Mouse (Mus musculus) cerebellum, adult 2 months (tissue): ENCODE measurements at regions not wholly inside any gene's neighbourhood (a gene's known extent, or its start where the extent isn't known, plus 50 kb on each side); places are given as distances from the start of the nearest gene placed in this dataset.

Experiments used
- DNase-seq, 2 experiments: peaks; one replicate each; pipeline ENCODE4 v3.0.0; 2021
- H3K27ac ChIP-seq: fragments of 200-500 bp; 2 replicates; pipeline ENCODE4 v1.5.1; 2012; ENCODE audit warnings: low read length, control low read depth, inconsistent platforms; ENCODE audit not compliant: insufficient read depth
- H3K27me3 ChIP-seq: fragments of 200-500 bp; 2 replicates; pipeline ENCODE4 v1.6.1; 2012; ENCODE audit warnings: inconsistent platforms, mild to moderate bottlenecking, low read length, moderate library complexity; ENCODE audit not compliant: control insufficient read depth, insufficient read depth
- H3K4me1 ChIP-seq: fragments of 200-500 bp; 2 replicates; pipeline ENCODE4 v1.6.1; 2011; ENCODE audit warnings: low read length; ENCODE audit not compliant: control insufficient read depth, insufficient read depth
- H3K4me3 ChIP-seq: fragments of 200-500 bp; replicated peaks from 2 replicates; pipeline ENCODE3; 2011; ENCODE audit warnings: mild to moderate bottlenecking, low read depth, low read length, control low read depth; ENCODE audit not compliant: insufficient read depth
- CTCF ChIP-seq: fragments of 200-500 bp; IDR thresholded peaks from 2 replicates; pipeline ENCODE4 v1.5.1; 2011; ENCODE audit warnings: low read depth, mild to moderate bottlenecking, control low read depth, low read length, moderate library complexity, borderline replicate concordance; ENCODE audit not compliant: insufficient read depth
- POLR2A ChIP-seq: fragments of 200-500 bp; IDR thresholded peaks from 2 replicates; pipeline ENCODE4 v1.6.1; 2011; ENCODE audit warnings: low read length, control low read depth, borderline replicate concordance; ENCODE audit not compliant: insufficient read depth
- WGBS: fragments of 180-500 bp; shearing (Covaris S2); methylation state at CpG from one replicate; pipeline ENCODE4 v1.1.7; 2018; 5-methylcytosine and 5-hydroxymethylcytosine counted together

DNA sequence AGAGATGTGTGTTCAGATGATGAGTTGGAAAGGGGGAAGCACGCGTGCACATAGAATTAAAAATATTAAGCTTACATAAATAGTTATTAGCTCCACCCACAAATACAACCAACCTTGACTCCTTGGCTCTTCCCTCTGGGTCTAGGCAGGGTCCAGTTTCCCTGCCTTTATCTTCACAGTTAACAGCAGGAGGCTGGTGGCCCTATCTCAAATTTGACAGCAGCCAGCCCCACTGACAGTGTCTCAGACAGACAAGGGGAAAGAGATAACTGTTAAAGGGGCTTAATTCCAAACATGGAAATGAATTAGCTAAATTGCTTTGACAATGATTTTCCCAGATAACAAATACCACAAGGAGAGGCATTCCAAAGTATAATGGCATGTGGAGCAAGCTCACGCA lies 121.2 kb upstream of the Mef2c start:
- H3K4me3 ChIP-seq: no peak overlapping the region
- TF ChIP-seq CTCF (no peak), POLR2A (no peak)
- DNase-seq: no peak
- 96% methylated on average over 3 of the region's 3 CpGs for WGBS
- no peaks in the 10 kb centered on the region for H3K27me3 ChIP-seq
- no peak overlapping the region for H3K27ac ChIP-seq
- no peaks in the 10 kb centered on the region for H3K4me1 ChIP-seq

DNA sequence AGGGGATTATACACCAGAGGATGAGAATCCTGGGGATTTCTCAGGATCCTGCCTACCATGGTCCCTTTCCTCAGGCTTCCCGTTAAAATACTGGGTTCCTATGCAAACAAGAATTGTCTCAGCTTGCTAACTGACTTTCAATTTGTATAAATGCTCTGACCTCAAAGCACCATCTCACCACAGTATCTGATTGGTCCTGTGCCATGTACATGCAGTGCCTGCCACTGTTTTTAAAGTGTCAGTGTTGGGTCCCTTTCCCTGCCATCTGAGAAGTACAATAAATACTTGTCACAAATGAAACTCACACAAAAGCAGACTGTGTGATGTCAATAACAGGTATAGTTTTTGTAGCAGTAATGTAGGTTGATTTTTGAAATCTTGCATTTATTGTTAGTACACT lies 109.1 kb upstream of the Mef2c start:
- no peak for DNase-seq
- no peak for TF ChIP-seq CTCF
- TF ChIP-seq POLR2A: no peak
- 39% methylated on average over 1 of the region's 1 CpGs for WGBS

DNA sequence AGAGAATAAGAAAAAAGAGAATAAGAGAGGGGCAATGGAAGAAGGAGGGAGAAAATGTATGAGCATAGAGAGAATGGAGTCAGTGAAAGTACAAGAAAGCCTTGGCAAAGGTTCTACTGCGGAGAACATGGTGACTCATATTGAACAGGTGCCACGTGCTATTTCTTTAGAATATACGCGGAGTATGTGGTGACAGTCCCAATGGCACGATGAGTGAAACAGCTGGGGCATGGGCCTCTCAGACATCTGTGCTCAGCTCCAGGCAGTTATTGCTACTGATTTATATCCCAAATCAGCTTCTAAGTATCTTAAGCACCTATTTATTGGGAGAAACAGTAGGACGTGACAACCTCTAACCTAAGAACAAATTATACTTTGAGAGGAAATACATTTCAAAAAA lies 104.5 kb upstream of the Mef2c start:
- H3K4me1 ChIP-seq: no peaks in the 10 kb centered on the region
- H3K4me3 ChIP-seq: no peak overlapping the region
- 91% methylated on average over 6 of the region's 6 CpGs for WGBS
- no peak overlapping the region for H3K27ac ChIP-seq
- TF ChIP-seq POLR2A (no peak), CTCF (no peak)
- no peak for DNase-seq
- H3K27me3 ChIP-seq: no peaks in the 10 kb centered on the region

More for the DNA sequence above, 109.1 kb upstream of the Mef2c start:
- no peak overlapping the region for H3K4me3 ChIP-seq
- no peak overlapping the region for H3K27ac ChIP-seq
- no peaks in the 10 kb centered on the region for H3K27me3 ChIP-seq
- H3K4me1 ChIP-seq: no peaks in the 10 kb centered on the region

DNA sequence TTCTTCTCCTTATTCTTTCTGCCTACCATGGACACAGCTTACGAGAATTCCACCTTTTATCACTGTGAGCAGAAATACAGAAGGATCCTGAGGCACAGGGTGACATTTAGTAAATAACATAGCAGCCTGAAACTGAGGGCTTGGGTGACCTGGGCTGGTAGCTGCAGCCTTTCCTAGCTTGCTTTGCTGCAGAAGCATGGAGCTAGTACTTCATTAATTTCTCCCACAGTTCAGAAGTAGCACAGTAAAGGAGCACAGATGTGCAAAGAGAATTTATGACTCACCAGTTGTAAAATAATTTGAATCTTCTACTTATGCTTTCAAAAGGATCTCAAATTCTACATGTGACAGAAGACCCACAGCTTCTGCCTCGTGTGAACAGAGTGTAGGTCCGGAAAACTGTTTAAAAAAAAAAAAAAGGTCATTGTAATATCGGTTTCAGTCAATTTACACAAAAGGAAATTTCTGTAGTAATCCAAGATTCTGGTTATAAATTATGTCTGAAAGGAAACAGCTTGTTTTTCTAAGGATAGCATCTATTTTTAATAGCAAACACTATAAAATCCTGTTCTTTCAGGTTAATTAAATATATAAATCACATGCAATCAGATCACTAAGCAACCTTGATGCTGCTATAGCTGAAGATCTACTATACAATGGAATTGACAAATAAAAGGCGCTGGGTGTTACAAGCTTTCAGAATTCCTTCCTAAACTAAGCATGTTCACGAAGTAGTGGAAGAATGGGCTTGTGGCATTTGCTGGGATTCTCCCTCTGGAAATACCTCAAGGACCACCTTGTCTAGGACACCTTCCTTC lies 64.0 kb upstream of the Mef2c start:
- Histone ChIP-seq H3K27ac (no peak overlapping the region), H3K4me1 (no peaks in the 10 kb centered on the region), H3K4me3 (no peak overlapping the region), H3K27me3 (no peaks in the 10 kb centered on the region)
- 88% methylated on average over 6 of the region's 6 CpGs for WGBS
- TF ChIP-seq POLR2A (no peak), CTCF (no peak)
- DNase-seq: no peak

DNA sequence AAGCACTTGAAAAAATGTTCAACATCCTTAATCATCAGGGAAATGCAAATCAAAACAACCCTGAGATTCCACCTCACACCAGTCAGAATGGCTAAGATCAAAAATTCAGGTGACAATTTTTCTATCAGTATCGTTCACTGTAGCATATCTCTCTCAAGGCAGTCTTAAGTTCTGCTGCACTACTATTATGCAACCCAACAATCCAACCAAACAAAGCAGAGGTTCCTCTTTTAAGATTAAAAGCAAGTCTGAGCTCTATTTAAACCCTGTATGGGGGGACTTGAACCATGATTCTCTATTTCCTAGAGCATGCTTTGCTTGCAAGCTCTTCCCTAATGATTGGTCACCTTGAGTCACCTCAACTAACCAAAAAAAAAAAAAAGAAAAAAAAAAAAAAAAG lies 59.6 kb upstream of the Mef2c start:
- no peak for TF ChIP-seq CTCF
- TF ChIP-seq POLR2A: no peak
- Histone ChIP-seq H3K4me3 (no peak overlapping the region), H3K27ac (no peak overlapping the region), H3K27me3 (no peaks in the 10 kb centered on the region), H3K4me1 (no peaks in the 10 kb centered on the region)
- 95% methylated on average over 1 of the region's 1 CpGs for WGBS
- no peak for DNase-seq

DNA sequence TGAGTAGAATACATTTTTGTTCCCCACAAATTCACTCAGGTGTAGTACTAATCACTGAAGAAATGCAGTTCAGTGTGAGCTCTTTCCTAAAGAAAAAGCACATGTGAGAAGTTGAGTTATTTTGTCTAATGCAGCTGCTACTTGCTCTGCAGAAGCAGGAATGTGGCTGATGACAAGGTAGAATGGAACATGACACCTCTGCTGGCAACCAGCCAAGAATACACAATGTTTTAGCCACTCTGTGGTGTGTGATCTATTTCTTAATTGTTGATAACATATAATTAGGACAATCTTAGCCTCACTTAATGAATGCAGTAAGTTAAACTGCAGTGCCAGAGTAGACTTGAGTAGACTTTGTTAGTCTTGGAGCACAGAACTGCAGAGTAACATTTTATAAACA lies 53.0 kb upstream of the Mef2c start:
- TF ChIP-seq CTCF: no peak
- H3K4me3 ChIP-seq: no peak overlapping the region
- DNase-seq: no peak
- H3K4me1 ChIP-seq: no peaks in the 10 kb centered on the region
- H3K27ac ChIP-seq: no peak overlapping the region
- no peaks in the 10 kb centered on the region for H3K27me3 ChIP-seq

DNA sequence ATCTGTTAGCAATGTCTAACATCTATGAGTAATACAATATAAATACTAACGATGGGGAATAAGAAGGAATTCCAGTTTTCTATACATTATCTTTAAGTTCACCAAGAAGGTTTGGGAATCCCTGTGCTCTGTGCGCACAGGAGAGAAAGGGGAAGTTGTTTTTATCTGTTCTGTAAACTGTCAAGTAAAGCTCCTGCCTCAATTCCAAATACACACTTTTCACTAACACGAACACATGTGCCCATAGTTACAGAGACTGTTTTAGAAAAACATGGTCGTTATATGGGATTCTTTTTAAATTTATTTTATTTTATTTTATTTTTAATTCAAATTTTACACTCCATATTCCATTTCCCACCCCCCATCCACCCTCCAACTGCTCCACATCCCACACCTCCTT lies 50.8 kb upstream of the Mef2c start:
- no peaks in the 10 kb centered on the region for H3K4me1 ChIP-seq
- 91% methylated on average over 4 of the region's 4 CpGs for WGBS
- no peak overlapping the region for H3K4me3 ChIP-seq
- no peak overlapping the region for H3K27ac ChIP-seq
- TF ChIP-seq POLR2A (no peak), CTCF (no peak)
- H3K27me3 ChIP-seq: no peaks in the 10 kb centered on the region
- DNase-seq: no peak
